Mouse (Mus musculus): Measurements from ENCODE around the gene Ccno.
"Not testable (repeated sequence)": the region's sequence is repeated elsewhere in the genome, so short reads cannot be mapped to it uniquely, and the experiment has no call there.

Gene Ccno

GRCm38 (mm10) chr13:113000576-113001318 is 13.1 kb downstream of the Ccno start:
- DNase-seq (ENCODE audit: low spot score) = no peak

DNA sequence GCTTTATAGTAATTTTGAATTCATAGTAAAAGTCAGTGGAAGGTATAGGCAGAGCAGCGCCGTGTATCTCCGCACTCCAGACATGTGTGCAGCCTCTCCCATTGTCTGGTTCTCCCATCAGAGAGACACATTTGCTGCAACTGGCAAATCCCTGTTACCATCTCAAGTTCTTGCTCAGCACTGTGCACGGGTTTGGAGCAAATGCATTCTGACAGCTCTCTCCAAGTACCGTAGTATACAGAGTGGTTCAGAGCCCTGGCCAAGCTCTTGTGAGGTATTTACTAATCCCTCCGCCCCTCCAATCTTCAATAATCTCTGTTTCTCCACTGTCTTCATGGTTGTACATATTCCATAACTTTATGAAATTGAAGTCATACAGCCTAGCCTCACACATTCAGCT is 25.1 kb downstream of the Ccno start:
- no peak for DNase-seq (ENCODE audit: low spot score)

DNA sequence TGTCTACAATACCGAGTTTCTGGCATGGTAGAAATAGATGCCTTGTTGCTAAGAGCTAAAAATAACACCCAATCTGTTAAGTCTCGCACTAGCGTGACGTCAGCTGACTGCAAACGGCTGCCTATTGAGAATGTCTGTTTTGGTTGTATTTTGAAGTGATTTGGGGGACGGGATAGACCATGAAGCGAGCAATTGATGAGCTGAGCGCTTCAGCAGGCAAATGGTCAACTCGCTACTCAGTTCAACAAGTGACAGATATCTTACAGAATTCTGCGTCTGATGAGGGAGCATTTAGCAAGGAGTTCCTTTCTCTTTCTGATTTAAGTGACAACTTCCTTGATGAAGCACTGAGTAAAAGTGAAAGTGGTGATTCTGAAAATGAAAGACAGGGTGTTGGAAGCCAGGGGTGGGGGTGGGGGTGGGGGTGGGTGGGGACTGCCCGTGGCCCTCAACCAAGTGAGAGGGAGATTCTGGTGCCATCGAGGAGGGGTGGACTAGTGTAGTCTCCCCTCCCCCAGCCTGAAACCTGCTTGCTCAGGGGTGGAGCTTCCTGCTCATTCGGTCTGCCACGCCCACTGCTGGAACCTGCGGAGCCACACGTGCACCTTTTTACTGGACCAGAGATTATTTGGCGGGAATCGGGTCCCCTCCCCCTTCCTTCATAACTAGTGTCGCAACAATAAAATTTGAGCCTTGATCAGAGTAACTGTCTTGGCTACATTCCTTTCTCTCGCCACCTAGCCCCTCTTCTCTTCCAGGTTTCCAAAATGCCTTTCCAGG is 25.8 kb downstream of the Ccno start:
- not testable (repeated sequence) for DNase-seq (ENCODE audit: low spot score)

GRCm38 (mm10) chr13:113021521-113021920 is 33.9 kb downstream of the Ccno start:
- no peak for DNase-seq (ENCODE audit: low spot score)

GRCm38 (mm10) chr13:113022467-113022866 is 34.9 kb downstream of the Ccno start:
- no peak for DNase-seq (ENCODE audit: low spot score)

DNA sequence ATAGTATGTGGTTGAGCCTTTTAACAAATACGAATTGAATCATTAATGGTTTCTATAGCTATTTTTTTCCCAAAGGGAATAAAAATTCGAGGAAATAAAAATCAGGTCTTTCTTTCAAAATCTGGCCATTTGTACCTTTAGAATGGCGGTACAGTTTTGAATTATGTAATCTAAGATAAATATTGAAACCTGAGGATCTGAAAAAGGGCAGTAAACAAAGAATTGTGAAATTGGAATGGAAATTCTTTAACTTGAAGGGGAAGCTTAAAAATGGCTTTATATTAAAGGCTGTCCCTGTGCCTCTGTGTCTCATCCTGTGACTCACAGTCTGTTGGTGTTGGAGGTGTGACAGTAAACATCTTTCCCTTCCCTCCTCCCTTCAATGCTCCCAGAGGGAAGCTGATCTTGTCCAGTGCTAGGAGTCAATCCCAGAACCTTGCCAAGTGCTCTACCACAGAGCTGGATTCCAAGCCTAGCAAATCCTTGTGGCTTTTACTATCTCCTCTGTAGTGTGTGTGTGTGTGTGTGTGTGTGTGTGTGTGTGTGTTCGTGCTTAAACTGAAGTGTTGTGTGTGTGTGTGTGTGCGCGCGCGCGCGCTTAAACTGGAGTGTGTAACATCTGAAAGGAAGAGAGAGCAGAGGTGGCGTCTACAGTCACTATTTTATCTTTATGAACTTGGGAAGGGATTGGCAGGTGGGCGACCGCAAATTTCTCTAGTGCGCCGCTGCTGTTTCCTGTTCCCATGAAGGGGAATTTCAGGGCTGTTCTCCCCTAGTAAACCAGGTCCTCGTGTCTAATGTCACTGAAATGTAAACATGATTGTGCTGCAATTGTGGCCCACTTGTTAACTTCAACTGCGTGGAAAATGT is 35.9 kb downstream of the Ccno start:
- DNase-seq (ENCODE audit: low spot score) = no peak

GRCm38 (mm10) chr13:113031351-113031750 is 43.7 kb downstream of the Ccno start:
- no peak for DNase-seq (ENCODE audit: low spot score)

GRCm38 (mm10) chr13:113031792-113032571 is 44.4 kb downstream of the Ccno start:
- DNase-seq (ENCODE audit: low spot score) = no peak

GRCm38 (mm10) chr13:113032831-113033230 is 45.2 kb downstream of the Ccno start:
- DNase-seq (ENCODE audit: low spot score) = no peak

DNA sequence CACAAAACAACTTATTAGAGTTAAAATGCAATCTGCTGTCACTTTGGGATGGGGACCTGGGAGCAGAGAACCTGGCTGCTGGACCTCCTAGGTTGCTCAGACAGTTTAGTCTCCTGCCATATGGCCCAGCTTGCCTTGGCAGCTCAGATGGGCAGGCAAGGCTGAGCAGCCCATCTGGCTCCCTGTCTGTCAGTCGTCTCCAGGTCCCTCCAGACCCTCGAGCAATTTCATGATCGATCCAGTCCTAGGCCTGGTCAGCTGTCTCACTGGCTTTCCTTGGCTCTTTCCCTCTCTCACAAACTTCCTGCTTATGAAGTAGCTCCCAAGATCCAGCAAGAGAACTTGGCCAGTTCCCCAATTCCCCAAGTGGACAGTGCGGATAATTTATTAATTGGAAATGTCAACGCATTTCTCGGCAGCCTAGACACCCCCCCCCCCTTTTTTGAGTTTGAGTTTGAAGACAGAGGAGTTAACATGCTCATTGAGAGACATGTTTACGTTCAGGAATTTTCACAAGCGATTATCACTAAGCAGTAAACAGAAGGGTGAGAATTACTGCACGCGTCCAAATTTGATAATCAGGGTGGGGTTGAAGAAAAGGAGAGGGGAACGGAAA is 46.8 kb downstream of the Ccno start:
- no peak for DNase-seq (ENCODE audit: low spot score)

- DNase-seq (ENCODE audit: low spot score) = peak; percentile 12
Observed at GRCm38 (mm10) chr13:113034950-113035421, 47.4 kb downstream of the Ccno start, which contains the start of gene Cdc20b. TSS of gene Cdc20b (plus strand) at chr13:113035111.

GRCm38 (mm10) chr13:113035852-113036251 is 48.2 kb downstream of the Ccno start:
- peak; percentile 49 for DNase-seq (ENCODE audit: low spot score)

All from ovary, adult 18-20 months (tissue).